Mouse (Mus musculus) monocyte, adult 5-6 weeks (primary cell): Measurements from ENCODE around the gene Mut. TPM values are rescaled to one million over a fixed set of nuclear protein-coding genes. Genes with fewer than 3 reads are reported as not detected.

ENCODE experiments used
- ATAC-seq: fragments of 153-309, 156-312 bp; replicated peaks from 2 replicates; pipeline ENCODE4 v1.8.0; 2017; ENCODE audit warnings: mild to moderate bottlenecking; ENCODE audit not compliant: low TSS enrichment, insufficient number of reproducible peaks, severe bottlenecking, poor library complexity, low FRiP score
- total RNA-seq: library from RNA; stranded (forward); fragments of 200-1000, 200-491, 200-594 nt; gene quantifications from 3 replicates; pipeline ENCODE4 v1.2.3, GENCODE M21; 2017

The Mut gene
- total RNA-seq: 16.9 to 22.2 TPM (median 17.2 TPM) in 3 replicates

DNA sequence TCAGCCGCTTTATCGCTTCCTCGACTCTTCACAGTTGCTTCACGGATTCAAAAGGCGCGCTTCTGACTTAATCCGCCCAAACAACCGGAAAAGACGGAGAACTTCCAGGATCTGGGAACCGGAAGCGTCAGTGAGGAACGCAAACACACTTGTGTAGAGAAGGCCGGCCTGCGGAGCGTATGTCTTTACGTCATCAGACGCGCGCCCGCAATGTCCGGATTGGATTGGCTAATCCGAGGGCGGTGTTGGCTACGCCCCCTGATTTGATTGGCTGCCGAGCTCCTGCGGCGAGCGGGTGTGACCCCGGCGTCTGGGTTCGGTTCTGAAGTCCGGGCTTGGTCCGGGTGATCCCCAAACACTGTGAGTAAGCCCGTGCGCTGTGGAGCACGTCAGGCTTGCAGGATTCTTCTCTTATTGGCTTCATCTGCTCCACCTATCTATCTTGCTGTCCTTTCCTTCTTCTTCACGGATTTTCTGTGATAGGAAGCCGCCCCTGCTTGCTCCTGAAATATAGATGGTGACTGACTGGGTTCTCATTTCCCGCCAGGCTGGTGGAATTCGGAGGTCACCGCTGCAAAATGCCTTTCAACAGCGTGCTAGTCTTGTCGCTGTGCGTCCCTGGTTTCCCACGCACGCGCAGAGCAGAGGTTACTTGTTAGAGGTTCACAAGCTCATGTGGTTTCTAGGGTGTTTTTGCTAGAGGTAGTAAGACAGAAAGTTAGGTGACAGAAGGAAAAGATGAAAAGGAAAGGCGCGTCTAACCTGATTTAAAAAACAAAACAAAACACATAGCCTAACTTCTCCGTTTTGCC, at the start of gene Mut, which contains the start of gene Cenpq:
Gene Mut (plus strand): TSS at position 266 of the 812 bp plus-strand sequence.
Gene Cenpq (minus strand): TSS at position 628 of the 812 bp plus-strand sequence.
- ATAC-seq: peak; percentile 99

- no peak for ATAC-seq
Measured at GRCm38 (mm10) chr17:40885155-40885554, 49.3 kb upstream of the Mut start.

DNA sequence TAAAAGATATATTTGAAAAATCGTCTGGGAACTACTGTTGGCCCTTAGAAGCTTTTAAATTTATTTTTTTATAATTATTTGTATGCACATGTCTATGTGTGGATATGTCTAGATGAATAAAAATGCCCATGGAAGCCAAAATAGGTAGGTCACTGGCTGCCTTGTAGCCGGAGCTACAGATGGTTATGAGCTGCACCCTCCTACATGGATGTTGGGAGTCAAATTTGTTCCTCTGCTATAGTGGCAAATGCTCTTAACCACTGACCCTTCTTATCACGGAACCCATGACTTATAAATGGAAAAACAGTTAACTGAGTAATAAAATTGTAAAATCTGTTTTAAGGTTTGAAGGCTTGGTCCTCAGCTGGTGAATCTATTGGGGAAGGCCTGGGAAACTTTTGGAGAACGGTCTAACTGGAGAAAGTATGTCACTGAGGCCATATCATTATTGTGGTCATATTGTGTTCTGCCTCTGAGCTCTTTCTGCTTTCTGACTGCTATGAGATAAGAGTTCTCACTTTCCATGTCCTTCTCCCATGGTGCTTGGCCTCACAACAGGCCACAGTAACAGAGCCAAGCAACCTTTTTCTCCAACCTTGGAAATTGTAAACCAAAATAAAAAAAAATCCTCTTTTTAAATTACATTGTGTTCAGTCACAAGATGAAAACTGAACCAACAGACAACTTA, 46.5 kb upstream of the Mut start:
- ATAC-seq: no peak

DNA sequence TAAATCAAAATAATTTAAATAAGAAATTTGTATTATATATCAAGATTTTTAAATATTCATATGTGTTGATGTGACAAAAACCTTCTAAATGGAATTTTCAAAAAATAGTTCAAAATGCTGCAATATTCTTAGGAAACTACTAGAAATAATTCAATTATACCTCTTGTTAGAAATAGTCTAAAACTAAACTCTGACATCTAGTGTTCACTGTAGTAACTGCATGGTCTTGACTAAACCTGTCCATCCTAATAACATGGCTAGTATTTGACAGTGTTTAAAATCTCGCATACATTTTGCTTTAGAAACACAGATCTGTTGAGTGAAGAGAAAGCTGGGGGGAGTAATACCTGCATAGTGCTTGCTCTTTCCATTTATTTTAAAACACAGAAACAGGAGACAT, 37.6 kb upstream of the Mut start:
- no peak for ATAC-seq

- ATAC-seq: no peak
Measured at GRCm38 (mm10) chr17:40899783-40900363, 34.6 kb upstream of the Mut start.

DNA sequence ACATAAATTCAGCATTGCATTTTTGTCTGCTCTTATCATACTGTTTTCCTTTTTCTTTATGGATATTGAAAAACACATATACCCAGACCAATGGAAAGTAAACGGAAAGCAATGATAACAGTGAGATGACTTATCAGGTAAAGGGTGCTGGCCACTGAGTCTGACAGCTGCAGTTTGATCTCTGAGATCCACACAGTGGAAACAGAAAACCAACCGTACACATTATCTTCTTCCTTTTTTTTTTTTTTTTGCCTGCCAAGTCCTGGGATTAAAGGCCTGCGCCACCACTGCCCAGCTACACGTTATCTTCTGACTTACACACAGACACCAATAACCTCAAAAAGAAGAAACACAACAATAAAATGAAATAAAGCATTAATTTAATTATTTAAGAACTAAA, 31.1 kb upstream of the Mut start:
- ATAC-seq: no peak

GRCm38 (mm10) chr17:40904056-40904597, 30.4 kb upstream of the Mut start:
- ATAC-seq: no peak

GRCm38 (mm10) chr17:40904721-40905154, 29.7 kb upstream of the Mut start:
- no peak for ATAC-seq

DNA sequence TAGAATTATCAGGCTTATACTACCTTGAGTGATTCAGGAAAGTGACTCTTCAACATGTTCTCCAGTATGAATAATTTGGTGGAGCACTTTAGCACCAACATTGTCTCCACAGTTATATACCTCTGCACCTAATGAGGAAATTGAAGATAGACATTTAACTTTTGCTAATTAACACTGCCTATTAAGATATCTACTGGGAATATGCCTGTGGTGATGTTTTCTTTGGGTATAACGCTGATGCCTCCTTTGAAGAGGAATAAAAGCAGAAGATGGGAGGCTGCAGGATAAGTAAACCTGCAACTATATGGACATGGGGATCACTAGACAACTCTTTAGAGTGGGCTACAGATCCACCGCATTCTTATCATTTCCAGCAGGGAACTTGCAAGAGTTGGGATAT, 20.2 kb upstream of the Mut start, which contains the start of gene Glyatl3:
Gene Glyatl3 (minus strand): TSS at position 101 of the 400 bp plus-strand sequence.
- ATAC-seq: no peak

- no peak for ATAC-seq
Measured at GRCm38 (mm10) chr17:40915499-40915898, 19.0 kb upstream of the Mut start.

DNA sequence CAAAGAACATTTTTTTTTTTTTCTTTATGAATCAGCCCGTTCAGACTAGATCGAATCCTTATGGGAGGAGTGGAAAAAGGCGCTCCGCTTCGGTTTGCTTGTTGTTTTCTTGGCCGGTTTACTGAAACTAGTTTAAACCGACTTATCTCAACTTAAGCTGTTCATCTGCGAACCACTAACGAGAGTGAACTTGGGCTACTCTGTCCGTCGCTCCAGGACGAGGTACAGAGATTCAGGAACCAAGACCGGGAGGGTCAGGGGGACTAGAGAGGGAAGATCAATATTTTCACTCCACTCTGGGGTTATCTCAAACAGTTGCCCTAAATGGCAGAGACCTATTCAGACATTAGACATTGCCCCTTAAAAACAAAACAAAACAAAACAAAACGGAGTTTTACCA, 500 bp upstream of the Mut start:
- ATAC-seq: no peak

DNA sequence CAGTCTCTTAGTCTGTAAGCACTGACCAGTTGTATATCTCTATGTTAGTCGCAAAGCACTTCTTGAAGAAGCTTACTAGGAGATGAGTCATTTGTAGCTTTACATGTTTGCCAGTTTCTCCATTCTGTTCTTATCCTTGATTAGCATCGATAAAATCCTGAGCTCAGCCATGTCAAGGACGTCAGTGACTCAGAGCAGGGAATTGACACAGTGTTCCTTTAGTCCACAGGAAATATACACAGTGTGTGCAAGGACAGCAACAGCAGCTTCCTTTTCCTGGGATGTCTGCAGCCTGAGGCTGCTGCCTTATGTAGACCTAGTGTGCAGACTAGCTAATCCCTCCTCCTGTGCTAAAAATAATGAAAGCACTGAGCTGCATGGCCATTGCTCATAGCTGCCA, 14.0 kb downstream of the Mut start:
- no peak for ATAC-seq

DNA sequence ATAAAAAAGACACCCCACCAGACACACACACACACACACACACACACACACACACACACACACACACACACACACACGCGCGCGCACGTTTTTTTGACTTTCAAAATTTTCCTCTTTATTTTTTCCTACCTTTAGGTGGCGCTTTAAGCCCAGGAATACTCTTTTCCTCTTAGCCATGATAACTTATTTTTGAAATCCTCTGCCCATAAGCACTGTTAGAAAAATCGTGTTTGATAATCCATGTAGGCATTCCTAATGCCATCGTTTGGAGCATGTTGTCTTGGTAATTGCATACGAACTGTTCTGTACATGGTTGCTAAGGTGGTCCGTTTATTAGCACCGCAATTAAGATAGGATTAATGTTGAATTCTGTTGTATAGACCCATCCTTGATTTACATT, 43.4 kb downstream of the Mut start:
- ATAC-seq: no peak

DNA sequence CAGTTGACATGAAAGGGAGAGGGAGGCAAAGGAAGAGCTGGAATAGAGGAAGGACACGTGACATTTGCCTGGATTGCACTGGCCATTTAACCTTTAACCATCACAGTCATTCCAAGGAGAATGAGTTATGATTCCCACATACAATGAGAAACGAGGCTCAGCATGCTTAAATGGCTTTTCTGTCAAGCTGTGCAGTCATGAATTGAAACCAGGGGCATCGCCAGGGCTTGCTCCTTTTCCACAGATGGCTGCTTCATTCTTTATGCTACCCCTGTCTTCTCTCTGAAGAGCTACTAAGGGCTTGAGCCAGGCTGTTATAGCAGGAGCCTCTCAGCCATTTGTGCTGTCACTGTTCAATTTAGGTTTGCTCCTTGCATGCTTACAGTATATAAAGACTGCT, 57.6 kb downstream of the Mut start:
- ATAC-seq: no peak

Other genes with a start within 250 kb of the Mut start
- not detected in 3 replicates for gene Esp1, start 207.6 kb upstream of the Mut start, total RNA-seq
- gene Crisp2, start 127.7 kb upstream of the Mut start, total RNA-seq: 2.0 TPM in 1 of 3 replicates, not detected in the others
- gene Rhag, start 123.6 kb upstream of the Mut start, total RNA-seq: 0.49 TPM in 1 of 3 replicates, not detected in the others
- 1.5 to 10.3 TPM (median 4.2 TPM) in 3 replicates for gene 9130008F23Rik, start 54.1 kb upstream of the Mut start, total RNA-seq
- gene Glyatl3, start 20.3 kb upstream of the Mut start, total RNA-seq: not detected in 3 replicates
- gene Cenpq, start 362 bp downstream of the Mut start, total RNA-seq: 25.6 to 42.7 TPM (median 35.8 TPM) in 3 replicates